Comparison of ENCODE assay signal across 23 mouse cellular contexts in the genomic region with DNA sequence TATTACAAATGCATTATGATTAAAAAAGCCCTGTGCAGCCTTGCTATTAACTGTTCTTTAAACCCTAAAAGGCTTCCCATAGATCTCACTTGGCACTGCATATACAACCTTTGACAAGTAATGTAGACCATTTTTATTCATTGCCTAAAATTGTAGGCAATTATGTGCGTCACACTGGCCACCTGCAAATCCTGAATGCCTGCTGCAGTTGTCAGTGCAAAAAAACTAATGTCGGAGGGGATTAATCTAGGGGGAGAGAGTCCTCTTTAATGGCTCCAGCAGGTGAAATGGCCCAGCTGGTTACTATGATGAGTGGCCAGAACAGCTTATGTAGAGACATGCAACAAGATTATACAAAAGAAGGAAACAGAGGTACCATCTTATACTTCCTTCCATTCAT.
DNase-seq lines count a peak whose midpoint lies in the region; ATAC-seq and TF ChIP-seq lines count a peak whose summit lies in the region.
"Had no signal": no experiment of that assay in that cellular context is flagged by ENCODE, and none has a peak within 500 bp of the region (broad histone marks: within the 10 kb centered on the region; RNA-seq: fewer than 3 reads in every experiment).

No protein-coding gene starts in this region.

- H3K27ac ChIP-seq in hindbrain, embryonic 11.5 days (ENCODE audit: low read depth, low read length): no peak overlapping the region
- no peak overlapping the region for H3K27ac ChIP-seq in hindbrain, embryonic 14.5 days
- H3K27ac ChIP-seq: embryonic facial prominence, embryonic 15.5 days; heart, embryonic 10.5 days had no signal

- no peak for TF ChIP-seq CTCF in brain, embryonic 14.5 days (IDR thresholded peaks at IDR 0.05; ENCODE audit: borderline replicate concordance, extremely low read depth, insufficient read depth, insufficient read length)

- no peaks in the 10 kb centered on the region for H3K36me3 ChIP-seq in hindbrain, embryonic 11.5 days (ENCODE audit: control insufficient read depth, insufficient read depth, low read length)
- no peaks in the 10 kb centered on the region for H3K36me3 ChIP-seq in hindbrain, embryonic 14.5 days (replicated peaks; ENCODE audit: control insufficient read depth, insufficient read depth)
- H3K36me3 ChIP-seq: embryonic facial prominence, embryonic 15.5 days; heart, embryonic 10.5 days; hindbrain, embryonic 13.5 days had no signal

- H3K4me2 ChIP-seq in hindbrain, embryonic 11.5 days (replicated peaks; ENCODE audit: low read depth, low read length): no peak overlapping the region
- no peak overlapping the region for H3K4me2 ChIP-seq in hindbrain, embryonic 14.5 days (replicated peaks)
- H3K4me2 ChIP-seq: embryonic facial prominence, embryonic 15.5 days; hindbrain, embryonic 13.5 days had no signal

- peak; percentile 38 for DNase-seq in embryo, embryonic 10.5 days (ENCODE audit: low spot score)
- no peak for DNase-seq in embryo, embryonic 10 days (ENCODE audit: low spot score)
- peak; percentile 13 for DNase-seq in hindbrain, embryonic 11.5 days (ENCODE audit: low spot score)
- no peak for DNase-seq in hindbrain, embryonic 14.5 days (ENCODE audit: low spot score)
- peak; percentile 84 for DNase-seq in brain, embryonic 14.5 days (ENCODE audit: low read depth)
- peak; percentile 25 for DNase-seq in retina, embryonic 14.5 days (ENCODE audit: low spot score)
- no peak for DNase-seq in lung, adult 18-20 months
- DNase-seq: adrenal gland, adult 8-10 months; adrenal gland, postnatal 36 days; B cell, adult 2 months; cerebellum, adult 11 months; cerebellum, adult 8-10 months; cerebellum, postnatal 14 days; gastrocnemius, postnatal 10 days; heart, adult 18-20 months; heart, postnatal 10 days; heart, postnatal 4 days had no signal

- no peaks in the 10 kb centered on the region; the same call in 1 of the 2 replicates for H3K4me1 ChIP-seq in hindbrain, embryonic 11.5 days (replicated peaks; ENCODE audit: control insufficient read depth, insufficient read depth, low read length)
- H3K4me1 ChIP-seq in hindbrain, embryonic 14.5 days (replicated peaks; ENCODE audit: control insufficient read depth, insufficient read depth, low read length): peaks cover 9% of the 10 kb centered on the region; the same call in 1 of the 2 replicates
- H3K4me1 ChIP-seq: embryonic facial prominence, embryonic 15.5 days; heart, embryonic 10.5 days had no signal

- H3K4me3 ChIP-seq in hindbrain, embryonic 11.5 days (ENCODE audit: low read depth, low read length): no peak overlapping the region
- H3K4me3 ChIP-seq in hindbrain, embryonic 14.5 days (replicated peaks; ENCODE audit: low read length): no peak overlapping the region
- H3K4me3 ChIP-seq: embryonic facial prominence, embryonic 15.5 days; erythroblast, embryonic 14.5 days; heart, embryonic 10.5 days; hindbrain, embryonic 13.5 days had no signal

- no peaks in the 10 kb centered on the region for H3K9me3 ChIP-seq in hindbrain, embryonic 11.5 days (ENCODE audit: control insufficient read depth, low read length)
- H3K9me3 ChIP-seq in hindbrain, embryonic 14.5 days (ENCODE audit: control insufficient read depth, low read length): no peaks in the 10 kb centered on the region
- H3K9me3 ChIP-seq: embryonic facial prominence, embryonic 15.5 days; G1E; heart, embryonic 10.5 days; hindbrain, embryonic 13.5 days had no signal

- WGBS in hindbrain, embryonic 11.5 days: 51% methylated on average over 2 of the region's 2 CpGs
- 45% methylated on average over 2 of the region's 2 CpGs for WGBS in hindbrain, embryonic 14.5 days

- no peak for ATAC-seq in hindbrain, embryonic 11.5 days (ENCODE audit: low FRiP score)
- ATAC-seq in hindbrain, embryonic 14.5 days (ENCODE audit: low FRiP score): no peak
- ATAC-seq: CD4-positive, CD25-positive, alpha-beta regulatory T cell, adult 4 months had no signal

- no peak for TF ChIP-seq POLR2A in brain, embryonic 14.5 days (IDR thresholded peaks at IDR 0.05; ENCODE audit: borderline replicate concordance, extremely low read depth, insufficient read depth, insufficient read length, poor library complexity, severe bottlenecking)

- no peak overlapping the region for H3K9ac ChIP-seq in hindbrain, embryonic 11.5 days (ENCODE audit: low read depth, low read length)
- H3K9ac ChIP-seq in hindbrain, embryonic 14.5 days: no peak overlapping the region
- H3K9ac ChIP-seq: embryonic facial prominence, embryonic 15.5 days; hindbrain, embryonic 13.5 days had no signal

- H3K27me3 ChIP-seq in hindbrain, embryonic 11.5 days (ENCODE audit: control insufficient read depth, insufficient read depth, low read length): no peaks in the 10 kb centered on the region
- H3K27me3 ChIP-seq in hindbrain, embryonic 14.5 days (ENCODE audit: control insufficient read depth, insufficient read depth, low read length): no peaks in the 10 kb centered on the region
- H3K27me3 ChIP-seq: embryonic facial prominence, embryonic 15.5 days had no signal

Comparison
In these comparisons a context has a peak if more than half of its experiments do, and no peak if none do; other contexts are left out.
1. DNase-seq: peak in embryo, embryonic 10.5 days (single experiment), hindbrain, embryonic 11.5 days (single experiment), brain, embryonic 14.5 days (single experiment) and retina, embryonic 14.5 days (single experiment); none in embryo, embryonic 10 days (single experiment), hindbrain, embryonic 14.5 days (single experiment) and lung, adult 18-20 months (0 of 2).